Mouse (Mus musculus) intestine, embryonic 14.5 days (tissue): ENCODE data around the gene Plekha7. TPM values are rescaled to one million over a fixed set of nuclear protein-coding genes. Genes with fewer than 3 reads are reported as not detected.

Experiments used
- ATAC-seq: fragments of 200-750 bp; cut with Nextera tagmentation; replicated peaks from 2 replicates; pipeline ENCODE4 v1.8.0; 2017; ENCODE audit warnings: low read depth, moderate number of reproducible peaks, moderate TSS enrichment, moderate library complexity; ENCODE audit not compliant: low FRiP score, low TSS enrichment
- DNase-seq: peaks from one replicate; pipeline ENCODE4 v3.0.0-alpha.2; 2018; ENCODE audit warnings: low spot score
- H3K27ac ChIP-seq: fragments of 300-500 bp; sonication (generic); 2 replicates; pipeline ENCODE4 v1.5.1; 2014; ENCODE audit warnings: low read depth, mild to moderate bottlenecking, control low read depth
- H3K27me3 ChIP-seq: fragments of 300-500 bp; sonication (generic); replicated peaks from 2 replicates; pipeline ENCODE4 v1.6.1; 2014; ENCODE audit warnings: low read length, control low read depth; ENCODE audit not compliant: control insufficient read depth, insufficient read depth
- H3K36me3 ChIP-seq: fragments of 300-500 bp; sonication (generic); 2 replicates; pipeline ENCODE4 v1.6.1; 2014; ENCODE audit warnings: low read length, control low read depth; ENCODE audit not compliant: control insufficient read depth, insufficient read depth
- H3K4me1 ChIP-seq: fragments of 300-500 bp; sonication (generic); replicated peaks from 2 replicates; pipeline ENCODE4 v1.6.1; 2014; ENCODE audit warnings: low read length, control low read depth, mixed read lengths; ENCODE audit not compliant: control insufficient read depth, insufficient read depth
- H3K4me2 ChIP-seq: fragments of 300-500 bp; sonication (generic); 2 replicates; pipeline ENCODE4 v1.6.1; 2014; ENCODE audit warnings: low read length
- H3K4me3 ChIP-seq: fragments of 300-500 bp; sonication (generic); 2 replicates; pipeline ENCODE4 v1.5.1; 2014; ENCODE audit warnings: low read depth, low read length, control low read depth, mixed read lengths
- H3K9ac ChIP-seq: fragments of 300-500 bp; sonication (generic); 2 replicates; pipeline ENCODE4 v1.6.1; 2014; ENCODE audit warnings: mild to moderate bottlenecking, low read length
- H3K9me3 ChIP-seq: fragments of 300-500 bp; sonication (generic); 2 replicates; pipeline ENCODE4 v1.6.1; 2016; ENCODE audit warnings: low read length, control low read depth; ENCODE audit not compliant: control insufficient read depth
- WGBS: fragments of 180-500 bp; shearing (Covaris S2); extraction: QIAGEN DNeasy Blood & Tissue Kit; methylation state at CpG from one replicate; pipeline ENCODE4 v1.1.7; 2014; 5-methylcytosine and 5-hydroxymethylcytosine counted together
- polyA plus RNA-seq: library from polyadenylated mRNA; unstranded; fragments of >200 nt; fragmentation: Nextera tagmentation; extraction: Ambion mirVana; gene quantifications from 2 replicates; pipeline ENCODE4 v1.2.1, GENCODE M21; 2014

Plekha7 gene
- polyA plus RNA-seq, 1 experiment from 2014 or later = 10.7 TPM

GRCm38 (mm10) chr7:116127052-116127451 lies 181.1 kb downstream of the Plekha7 start:
- H3K27ac ChIP-seq = no peak overlapping the region
- ATAC-seq = no peak

GRCm38 (mm10) chr7:116125671-116126070 lies 182.5 kb downstream of the Plekha7 start:
- 73% methylated on average over 7 of the region's 7 CpGs for WGBS
- H3K27me3 ChIP-seq = no peaks in the 10 kb centered on the region
- no peak overlapping the region for H3K4me3 ChIP-seq
- H3K4me2 ChIP-seq = no peak overlapping the region
- H3K4me1 ChIP-seq = no peaks in the 10 kb centered on the region
- no peak overlapping the region for H3K27ac ChIP-seq
- no peaks in the 10 kb centered on the region for H3K36me3 ChIP-seq
- ATAC-seq (no peak), DNase-seq (no peak)
- no peak overlapping the region for H3K9ac ChIP-seq
- H3K9me3 ChIP-seq = no peaks in the 10 kb centered on the region

More at GRCm38 (mm10) chr7:116127052-116127451, 181.1 kb downstream of the Plekha7 start:
- Histone ChIP-seq H3K4me3 (no peak overlapping the region), H3K36me3 (no peaks in the 10 kb centered on the region), H3K27me3 (no peaks in the 10 kb centered on the region), H3K4me1 (no peaks in the 10 kb centered on the region), H3K4me2 (no peak overlapping the region), H3K9me3 (no peaks in the 10 kb centered on the region), H3K9ac (no peak overlapping the region)
- WGBS = 69% methylated on average over 2 of the region's 2 CpGs
- no peak for DNase-seq

DNA sequence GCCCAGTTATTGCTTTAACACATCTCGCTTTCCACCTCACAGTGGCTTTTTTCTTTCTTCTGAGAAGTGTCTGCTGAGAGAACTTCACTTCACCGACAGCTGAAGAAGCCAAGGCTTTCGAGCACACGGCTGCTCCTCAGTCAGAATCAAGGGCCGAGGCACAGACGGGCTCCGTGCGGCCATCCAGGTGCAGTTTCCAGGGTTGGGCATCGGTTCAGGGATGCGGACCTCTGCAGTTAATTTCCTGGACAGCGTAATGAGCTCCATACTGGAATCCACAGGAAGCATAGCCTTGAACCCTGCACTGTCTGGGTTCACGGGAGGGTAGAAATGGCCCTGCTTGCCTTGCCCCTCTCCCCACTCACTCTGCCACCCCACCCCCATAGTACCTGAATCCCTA lies 184.1 kb downstream of the Plekha7 start:
- no peaks in the 10 kb centered on the region for H3K36me3 ChIP-seq
- DNase-seq (no peak), ATAC-seq (no peak)
- H3K9ac ChIP-seq = no peak overlapping the region
- H3K4me1 ChIP-seq = no peaks in the 10 kb centered on the region
- no peak overlapping the region for H3K4me3 ChIP-seq
- H3K4me2 ChIP-seq = no peak overlapping the region
- H3K27ac ChIP-seq = no peak overlapping the region
- 88% methylated on average over 12 of the region's 12 CpGs for WGBS
- H3K9me3 ChIP-seq = no peaks in the 10 kb centered on the region
- no peaks in the 10 kb centered on the region for H3K27me3 ChIP-seq

- 77% methylated on average over 2 of the region's 2 CpGs for WGBS
- no peak overlapping the region for H3K9ac ChIP-seq
- H3K4me2 ChIP-seq = no peak overlapping the region
- H3K27ac ChIP-seq = no peak overlapping the region
- H3K4me1 ChIP-seq = no peaks in the 10 kb centered on the region
- no peaks in the 10 kb centered on the region for H3K36me3 ChIP-seq
- DNase-seq (no peak), ATAC-seq (no peak)
- no peak overlapping the region for H3K4me3 ChIP-seq
- no peaks in the 10 kb centered on the region for H3K9me3 ChIP-seq
- no peaks in the 10 kb centered on the region for H3K27me3 ChIP-seq
Measured at GRCm38 (mm10) chr7:116123597-116123985, 184.6 kb downstream of the Plekha7 start.

DNA sequence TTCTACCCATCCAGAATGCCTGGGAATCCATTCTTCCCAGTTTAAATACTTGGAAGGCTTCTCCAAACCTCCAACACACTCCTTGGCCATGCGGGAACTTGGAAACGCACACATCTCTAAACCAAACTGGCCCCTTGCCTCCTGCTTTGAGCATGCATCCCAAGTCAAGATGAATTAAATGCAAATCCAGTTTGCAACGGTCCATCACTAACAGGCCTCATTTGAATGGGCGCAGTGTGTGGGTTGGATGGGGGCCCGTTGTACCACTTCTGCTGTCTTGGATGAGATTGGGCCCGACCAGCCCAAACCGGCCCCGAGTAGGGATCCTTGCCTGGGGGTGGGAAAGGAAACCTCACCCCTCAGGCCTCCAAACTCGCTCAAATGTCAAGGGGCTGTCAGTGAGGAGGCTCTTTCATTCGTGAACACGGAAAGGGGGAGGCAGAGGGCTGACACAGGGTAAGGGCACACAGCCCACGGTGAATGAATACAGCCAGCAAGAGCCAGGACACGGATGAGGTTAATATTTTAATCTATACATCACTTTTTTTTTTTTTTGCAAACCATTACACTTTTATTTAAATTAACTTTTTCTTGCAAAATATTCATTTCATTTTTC lies 185.1 kb downstream of the Plekha7 start:
- WGBS = 76% methylated on average over 13 of the region's 13 CpGs
- Histone ChIP-seq H3K4me3 (no peak overlapping the region), H3K9me3 (no peaks in the 10 kb centered on the region), H3K36me3 (no peaks in the 10 kb centered on the region), H3K4me1 (no peaks in the 10 kb centered on the region), H3K27me3 (no peaks in the 10 kb centered on the region), H3K27ac (no peak overlapping the region), H3K4me2 (no peak overlapping the region), H3K9ac (no peak overlapping the region)
- no peak for ATAC-seq
- no peak for DNase-seq

GRCm38 (mm10) chr7:116121202-116121601 lies 187.0 kb downstream of the Plekha7 start:
- DNase-seq (no peak), ATAC-seq (no peak)
- H3K36me3 ChIP-seq = no peaks in the 10 kb centered on the region
- H3K4me2 ChIP-seq = no peak overlapping the region
- no peaks in the 10 kb centered on the region for H3K9me3 ChIP-seq
- no peak overlapping the region for H3K4me3 ChIP-seq
- no peaks in the 10 kb centered on the region for H3K4me1 ChIP-seq
- WGBS = 64% methylated on average over 11 of the region's 11 CpGs
- H3K9ac ChIP-seq = no peak overlapping the region
- H3K27ac ChIP-seq = no peak overlapping the region
- H3K27me3 ChIP-seq = no peaks in the 10 kb centered on the region

GRCm38 (mm10) chr7:116120737-116121136 lies 187.4 kb downstream of the Plekha7 start:
- DNase-seq (no peak), ATAC-seq (no peak)
- Histone ChIP-seq H3K36me3 (no peaks in the 10 kb centered on the region), H3K4me1 (no peaks in the 10 kb centered on the region), H3K27ac (no peak overlapping the region), H3K4me2 (no peak overlapping the region), H3K27me3 (no peaks in the 10 kb centered on the region), H3K9ac (no peak overlapping the region), H3K4me3 (no peak overlapping the region), H3K9me3 (no peaks in the 10 kb centered on the region)
- WGBS = 68% methylated on average over 4 of the region's 4 CpGs

- Histone ChIP-seq H3K9ac (no peak overlapping the region), H3K9me3 (no peaks in the 10 kb centered on the region), H3K27me3 (no peaks in the 10 kb centered on the region), H3K4me3 (no peak overlapping the region), H3K36me3 (no peaks in the 10 kb centered on the region), H3K27ac (no peak overlapping the region), H3K4me2 (no peak overlapping the region), H3K4me1 (no peaks in the 10 kb centered on the region)
- WGBS = 61% methylated on average over 1 of the region's 1 CpGs
- no peak for ATAC-seq
- no peak for DNase-seq
Measured at GRCm38 (mm10) chr7:116119306-116119857, 188.8 kb downstream of the Plekha7 start.

DNA sequence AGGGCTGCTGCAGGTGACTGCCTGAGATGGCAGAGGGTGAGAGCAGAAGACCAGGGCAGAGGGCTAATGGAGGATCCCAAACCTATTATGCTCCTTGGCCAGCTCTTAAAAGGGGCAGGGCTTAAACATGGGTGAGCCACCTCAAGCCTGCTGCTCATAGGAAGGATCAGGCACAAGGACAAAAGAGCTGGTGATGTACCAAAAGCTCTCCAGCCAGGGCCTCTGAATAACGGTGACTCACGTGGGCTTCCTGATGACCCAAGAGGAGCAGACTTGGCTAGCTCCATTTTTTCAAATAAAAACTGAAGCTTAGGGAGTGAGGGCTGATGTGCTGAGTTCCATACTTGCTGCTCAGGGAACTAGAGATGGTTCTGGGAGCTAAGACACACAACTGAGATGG lies 192.2 kb downstream of the Plekha7 start:
- no peak for DNase-seq
- no peaks in the 10 kb centered on the region for H3K36me3 ChIP-seq
- 78% methylated on average over 2 of the region's 2 CpGs for WGBS

More for the DNA sequence above, 192.2 kb downstream of the Plekha7 start:
- H3K27me3 ChIP-seq = no peaks in the 10 kb centered on the region
- no peaks in the 10 kb centered on the region for H3K9me3 ChIP-seq
- H3K4me3 ChIP-seq = no peak overlapping the region
- ATAC-seq = no peak
- H3K27ac ChIP-seq = no peak overlapping the region
- H3K4me1 ChIP-seq = no peaks in the 10 kb centered on the region
- H3K9ac ChIP-seq = no peak overlapping the region
- H3K4me2 ChIP-seq = no peak overlapping the region
